Mouse (Mus musculus) forebrain, embryonic 16.5 days (tissue): ENCODE results near the gene Taf1c. TPM values are rescaled to one million over a fixed set of nuclear protein-coding genes. Genes with fewer than 3 reads are reported as not detected.

Experiments
- ATAC-seq: fragments of 200-750 bp; cut with Nextera tagmentation; 2 replicates; pipeline ENCODE4 v1.8.0; 2017; ENCODE audit warnings: mild to moderate bottlenecking, moderate library complexity
- H3K27ac ChIP-seq: fragments of 300-500 bp; sonication (generic); 2 replicates; pipeline ENCODE4 v1.5.1; 2014; ENCODE audit warnings: low read length, control low read depth
- H3K27me3 ChIP-seq: fragments of 300-500 bp; sonication (generic); replicated peaks from 2 replicates; pipeline ENCODE4 v1.6.1; 2014; ENCODE audit warnings: low read length; ENCODE audit not compliant: control insufficient read depth, insufficient read depth
- H3K36me3 ChIP-seq: fragments of 300-500 bp; sonication (generic); 2 replicates; pipeline ENCODE4 v1.6.1; 2014; ENCODE audit not compliant: control insufficient read depth, insufficient read depth
- H3K4me1 ChIP-seq: fragments of 300-500 bp; sonication (generic); replicated peaks from 2 replicates; pipeline ENCODE4 v1.6.1; 2014; ENCODE audit warnings: low read length; ENCODE audit not compliant: control insufficient read depth, insufficient read depth
- H3K4me2 ChIP-seq: fragments of 300-500 bp; sonication (generic); 2 replicates; pipeline ENCODE4 v1.6.1; 2014; ENCODE audit warnings: mild to moderate bottlenecking, low read length, control low read depth
- H3K4me3 ChIP-seq: fragments of 300-500 bp; sonication (generic); replicated peaks from 2 replicates; pipeline ENCODE4 v1.5.1; 2014; ENCODE audit warnings: mild to moderate bottlenecking, low read length, control low read depth
- H3K9ac ChIP-seq: fragments of 300-500 bp; sonication (generic); replicated peaks from 2 replicates; pipeline ENCODE4 v1.6.1; 2014; ENCODE audit warnings: low read depth, low read length, control low read depth
- H3K9me3 ChIP-seq: fragments of 300-500 bp; sonication (generic); 2 replicates; pipeline ENCODE4 v1.6.1; 2016; ENCODE audit warnings: low read length; ENCODE audit not compliant: control insufficient read depth
- WGBS: fragments of 180-500 bp; shearing (Covaris S2); extraction: QIAGEN DNeasy Blood & Tissue Kit; methylation state at CpG from one replicate; pipeline ENCODE4 v1.1.7; 2014; 5-methylcytosine and 5-hydroxymethylcytosine counted together
- polyA plus RNA-seq: library from polyadenylated mRNA; unstranded; fragments of >200 nt; fragmentation: Nextera tagmentation; extraction: Ambion mirVana; gene quantifications from 2 replicates; pipeline ENCODE4 v1.2.1, GENCODE M21; 2015

Gene Taf1c
- polyA plus RNA-seq, 1 experiment from 2014 or later = 19.3 TPM

- no peak overlapping the region for H3K27ac ChIP-seq
- no peak for ATAC-seq
- no peak overlapping the region for H3K9ac ChIP-seq
- peak overlapping the region; percentile 78 for H3K4me3 ChIP-seq
- peak overlapping the region; percentile 91 for H3K4me2 ChIP-seq
- H3K9me3 ChIP-seq = no peaks in the 10 kb centered on the region
- H3K4me1 ChIP-seq = peaks cover 27% of the 10 kb centered on the region
- H3K27me3 ChIP-seq = no peaks in the 10 kb centered on the region
- H3K36me3 ChIP-seq = 0 out of 2 replicates have a peak, but pooled peaks cover 4% of the 10 kb centered on the region
- 78% methylated on average over 9 of the region's 9 CpGs for WGBS
Observed at GRCm38 (mm10) chr8:119557132-119557531, 47.9 kb downstream of the Taf1c start.

- no peaks in the 10 kb centered on the region for H3K9me3 ChIP-seq
- WGBS = 30% methylated on average over 6 of the region's 6 CpGs
- H3K4me1 ChIP-seq = peaks cover 27% of the 10 kb centered on the region
- H3K27me3 ChIP-seq = no peaks in the 10 kb centered on the region
- no peaks in the 10 kb centered on the region for H3K36me3 ChIP-seq
- no peak for ATAC-seq
- no peak overlapping the region for H3K4me2 ChIP-seq
- H3K4me3 ChIP-seq = no peak overlapping the region
- no peak overlapping the region for H3K9ac ChIP-seq
- H3K27ac ChIP-seq = no peak overlapping the region
Observed at GRCm38 (mm10) chr8:119555861-119556260, 49.2 kb downstream of the Taf1c start.

- no peaks in the 10 kb centered on the region for H3K27me3 ChIP-seq
- ATAC-seq = no peak
- H3K4me3 ChIP-seq = no peak overlapping the region
- H3K36me3 ChIP-seq = no peaks in the 10 kb centered on the region
- peaks cover 27% of the 10 kb centered on the region for H3K4me1 ChIP-seq
- H3K4me2 ChIP-seq = no peak overlapping the region
- WGBS = 83% methylated on average over 2 of the region's 2 CpGs
- H3K27ac ChIP-seq = no peak overlapping the region
- no peak overlapping the region for H3K9ac ChIP-seq
- no peaks in the 10 kb centered on the region for H3K9me3 ChIP-seq
Observed at GRCm38 (mm10) chr8:119552967-119553366, 52.1 kb downstream of the Taf1c start.

- Histone ChIP-seq H3K4me3 (no peak overlapping the region), H3K4me2 (no peak overlapping the region), H3K9me3 (no peaks in the 10 kb centered on the region), H3K27ac (no peak overlapping the region), H3K4me1 (no peaks in the 10 kb centered on the region), H3K36me3 (peaks cover 4% of the 10 kb centered on the region; the same call in 1 of the 2 replicates), H3K9ac (no peak overlapping the region), H3K27me3 (no peaks in the 10 kb centered on the region)
- 80% methylated on average over 7 of the region's 7 CpGs for WGBS
- ATAC-seq = no peak
Observed at GRCm38 (mm10) chr8:119548560-119549113, 56.4 kb downstream of the Taf1c start.

Other genes with a start within 250 kb of the Taf1c start
- gene Mlycd, start 210.3 kb downstream of the Taf1c start, polyA plus RNA-seq = 13.0 and 13.9 TPM in 2 replicates
- 0.20 TPM in 2 replicates for gene Osgin1, start 171.1 kb downstream of the Taf1c start, polyA plus RNA-seq
- gene Necab2, start 158.5 kb downstream of the Taf1c start, polyA plus RNA-seq = 11.9 and 28.9 TPM in 2 replicates
- not detected in 2 replicates for gene Slc38a8, start 103.5 kb downstream of the Taf1c start, polyA plus RNA-seq
- gene Mbtps1, start 46.5 kb downstream of the Taf1c start, polyA plus RNA-seq = 66.6 and 75.9 TPM in 2 replicates
- gene Hsdl1, start 30.0 kb downstream of the Taf1c start, polyA plus RNA-seq = 179 and 183 TPM in 2 replicates
- 0.24 and 0.39 TPM in 2 replicates for gene Dnaaf1, start 30.0 kb downstream of the Taf1c start, polyA plus RNA-seq
- not detected in 2 replicates for gene Adad2, start 7.5 kb upstream of the Taf1c start, polyA plus RNA-seq
- gene Kcng4, start 30.5 kb upstream of the Taf1c start, polyA plus RNA-seq = not detected in 2 replicates
- 3.5 and 4.2 TPM in 2 replicates for gene Wfdc1, start 61.1 kb upstream of the Taf1c start, polyA plus RNA-seq
- gene Atp2c2, start 94.8 kb upstream of the Taf1c start, polyA plus RNA-seq = 0.06 and 0.14 TPM in 2 replicates
- gene Tldc1, start 173.2 kb upstream of the Taf1c start, polyA plus RNA-seq = 15.3 and 16.1 TPM in 2 replicates
- 119 and 147 TPM in 2 replicates for gene Cotl1, start 235.3 kb upstream of the Taf1c start, polyA plus RNA-seq